Mouse (Mus musculus): ENCODE measurements around the gene Nol10.

Gene Nol10

GRCm38 (mm10) chr12:17408312-17408711, 60.1 kb downstream of the Nol10 start:
- no peak for DNase-seq (ENCODE audit: low spot score in 2 of 2)

GRCm38 (mm10) chr12:17411242-17411641, 63.0 kb downstream of the Nol10 start:
- DNase-seq (ENCODE audit: low spot score in 2 of 2), result no peak

- peak; percentile 78 to 79 for DNase-seq (ENCODE audit: low spot score in 2 of 2)
These were observed 63.7 kb downstream of the Nol10 start for GRCm38 (mm10) chr12:17411797-17412526.

- DNase-seq (ENCODE audit: low spot score in 2 of 2), result no peak
These were observed 66.5 kb downstream of the Nol10 start for GRCm38 (mm10) chr12:17414734-17415133.

GRCm38 (mm10) chr12:17420168-17420810, 72.0 kb downstream of the Nol10 start:
- no peak for DNase-seq (ENCODE audit: low spot score in 2 of 2)

GRCm38 (mm10) chr12:17425254-17426169, 77.3 kb downstream of the Nol10 start:
- DNase-seq (ENCODE audit: low spot score in 2 of 2), result no peak

- DNase-seq (ENCODE audit: low spot score in 2 of 2), result no peak
These were observed 78.5 kb downstream of the Nol10 start for GRCm38 (mm10) chr12:17426735-17427134.

- DNase-seq (ENCODE audit: low spot score in 2 of 2), result no peak
These were observed 82.3 kb downstream of the Nol10 start for GRCm38 (mm10) chr12:17430578-17430977.

GRCm38 (mm10) chr12:17431166-17431565, 82.9 kb downstream of the Nol10 start:
- no peak for DNase-seq (ENCODE audit: low spot score in 2 of 2)

GRCm38 (mm10) chr12:17431812-17432332, 83.6 kb downstream of the Nol10 start:
- peak; percentile 12 to 17 for DNase-seq (ENCODE audit: low spot score in 2 of 2)

- no peak for DNase-seq (ENCODE audit: low spot score in 2 of 2)
These were observed 85.5 kb downstream of the Nol10 start for GRCm38 (mm10) chr12:17433712-17434111.

GRCm38 (mm10) chr12:17436471-17436870, 88.2 kb downstream of the Nol10 start:
- DNase-seq (ENCODE audit: low spot score in 2 of 2), result no peak

- no peak for DNase-seq (ENCODE audit: low spot score in 2 of 2)
These were observed 92.0 kb downstream of the Nol10 start for GRCm38 (mm10) chr12:17440251-17440651.

- DNase-seq (ENCODE audit: low spot score in 2 of 2), result no peak
These were observed 93.2 kb downstream of the Nol10 start for GRCm38 (mm10) chr12:17441495-17441894.

GRCm38 (mm10) chr12:17444406-17444805, 96.1 kb downstream of the Nol10 start:
- no peak for DNase-seq (ENCODE audit: low spot score in 2 of 2)

- DNase-seq (ENCODE audit: low spot score in 2 of 2), result no peak
These were observed 97.0 kb downstream of the Nol10 start for GRCm38 (mm10) chr12:17445251-17445650.

- DNase-seq (ENCODE audit: low spot score in 2 of 2), result no peak
These were observed 100.5 kb downstream of the Nol10 start for GRCm38 (mm10) chr12:17448781-17449180.

- DNase-seq (ENCODE audit: low spot score in 2 of 2), result no peak
These were observed 101.4 kb downstream of the Nol10 start for GRCm38 (mm10) chr12:17449661-17450091.

- no peak for DNase-seq (ENCODE audit: low spot score in 2 of 2)
These were observed 102.2 kb downstream of the Nol10 start for GRCm38 (mm10) chr12:17450503-17450902.

GRCm38 (mm10) chr12:17450908-17451307, 102.7 kb downstream of the Nol10 start:
- DNase-seq (ENCODE audit: low spot score in 2 of 2), result no peak

- no peak for DNase-seq (ENCODE audit: low spot score in 2 of 2)
These were observed 104.0 kb downstream of the Nol10 start for GRCm38 (mm10) chr12:17452273-17452672.

GRCm38 (mm10) chr12:17453918-17454317, 105.7 kb downstream of the Nol10 start:
- DNase-seq (ENCODE audit: low spot score in 2 of 2), result no peak
